Mouse (Mus musculus) mesoderm, embryonic 11.5 days (tissue): ENCODE data around the gene Mrpl2.

Experiments
- DNase-seq: peaks from one replicate; pipeline ENCODE4 v3.0.0-alpha.2; 2012; ENCODE audit warnings: low read depth, low spot score

The Mrpl2 gene

DNA sequence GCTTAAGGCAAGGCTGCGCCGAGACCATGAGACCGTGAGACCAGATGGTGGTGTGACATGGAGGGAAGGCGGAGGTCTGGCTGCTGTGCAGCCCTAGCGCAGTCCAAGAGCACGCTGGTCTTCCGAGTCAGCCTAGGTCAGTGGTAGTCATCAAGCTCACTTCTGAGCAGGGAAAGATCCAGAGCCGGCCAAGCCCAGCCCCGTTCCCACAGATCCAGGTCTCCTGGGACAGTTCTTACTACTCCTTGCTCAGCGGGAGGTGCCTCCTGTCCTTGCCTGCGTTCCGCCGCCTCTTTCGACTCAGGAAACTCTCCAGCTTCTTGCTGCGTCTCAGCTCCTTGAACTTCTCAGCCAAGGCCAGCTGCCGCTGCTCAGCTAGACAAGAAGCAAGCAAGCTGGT, 21.7 kb downstream of the Mrpl2 start:
- no peak for DNase-seq

DNA sequence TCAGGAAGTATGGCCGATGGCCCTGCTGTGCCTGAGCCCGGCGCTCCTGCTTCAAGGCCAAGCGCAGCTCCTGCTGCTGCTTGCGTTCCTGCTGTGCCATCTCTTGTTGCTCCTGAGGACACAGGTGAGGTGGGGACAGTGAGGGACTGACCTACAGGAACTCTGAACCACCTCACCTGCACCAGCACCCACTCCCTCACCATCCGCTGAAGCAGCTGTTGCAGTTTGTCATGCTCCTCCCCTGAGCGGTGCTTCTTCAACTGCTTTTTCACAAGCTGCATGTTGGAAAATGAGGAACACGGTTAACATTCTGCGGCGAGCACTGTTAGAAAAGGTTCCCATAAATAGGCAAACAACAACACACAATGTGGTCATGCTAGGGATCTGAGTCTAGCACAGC, 23.9 kb downstream of the Mrpl2 start:
- no peak for DNase-seq

DNA sequence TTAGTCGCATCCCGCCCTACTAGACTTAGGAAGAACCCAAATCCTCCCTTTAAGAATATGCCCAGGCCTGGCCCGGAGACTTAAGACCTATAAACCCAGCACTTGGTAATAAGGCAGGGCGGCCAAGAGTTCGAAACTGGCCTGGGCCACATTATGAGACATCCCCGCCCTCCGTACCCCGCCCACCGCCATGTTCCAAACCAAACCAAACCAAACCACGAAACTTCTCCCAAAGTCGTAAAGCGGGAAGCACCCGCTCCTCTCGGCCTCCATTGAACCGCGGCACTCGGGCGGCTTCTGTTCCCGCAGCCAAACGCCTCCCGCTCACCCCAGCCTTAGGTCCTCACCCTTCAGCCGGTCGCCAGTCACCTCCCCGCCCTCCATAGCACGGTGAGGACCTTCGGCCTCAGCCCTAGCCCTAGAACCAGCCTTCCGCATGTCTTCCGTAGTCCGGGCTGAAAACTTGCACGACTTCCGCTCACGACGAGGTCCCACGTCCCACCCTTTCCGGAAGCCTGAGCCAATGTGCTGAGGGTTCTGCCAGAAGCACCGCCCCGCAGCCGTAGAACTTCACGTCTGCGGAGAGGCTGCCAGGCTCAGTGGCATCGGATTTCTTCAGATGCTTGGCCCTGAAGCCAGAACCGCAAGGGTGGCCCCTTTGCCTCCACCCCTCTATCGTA, 28.0 kb downstream of the Mrpl2 start, which contains the start of gene Rrp36:
Gene Rrp36, minus strand, starts transcription at position 503 of the 680 bp plus-strand sequence.
- peak; percentile 92 for DNase-seq

DNA sequence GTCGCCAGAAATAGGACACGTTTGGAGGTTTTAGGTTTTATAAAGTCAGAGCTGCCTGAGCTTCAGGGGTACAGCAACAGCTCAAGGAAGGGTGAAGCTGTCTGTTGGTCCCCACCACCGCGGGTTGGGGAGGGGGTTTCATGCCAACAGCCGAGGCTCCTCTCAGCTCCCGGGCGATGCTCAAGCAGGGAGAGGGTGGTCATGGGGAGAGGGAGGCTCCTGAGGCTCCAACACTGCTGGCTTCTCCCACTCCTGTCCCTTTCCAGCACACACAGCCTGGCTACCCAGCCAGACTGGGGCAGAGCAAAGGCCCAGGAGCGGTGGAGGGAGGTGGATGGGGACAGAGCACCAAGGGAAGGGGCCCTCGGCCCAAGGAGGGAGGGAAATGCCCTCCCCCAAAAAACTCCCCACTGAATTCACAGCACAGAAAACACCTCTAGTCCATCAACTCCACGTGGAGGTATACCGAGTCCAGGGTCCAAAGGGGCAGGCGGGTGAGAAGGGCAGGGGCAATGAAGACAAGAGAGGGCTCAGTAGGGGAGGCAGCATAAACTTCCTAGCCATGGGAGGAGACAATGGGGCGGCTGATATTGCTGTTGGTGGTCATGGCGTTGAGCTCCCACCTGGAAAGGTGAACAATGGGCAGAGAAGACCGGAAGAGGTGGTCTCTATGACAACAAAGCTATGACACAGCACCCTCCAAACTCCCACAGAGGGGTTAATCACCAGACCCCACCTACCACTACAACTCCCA, 28.7 kb downstream of the Mrpl2 start:
- no peak for DNase-seq

DNA sequence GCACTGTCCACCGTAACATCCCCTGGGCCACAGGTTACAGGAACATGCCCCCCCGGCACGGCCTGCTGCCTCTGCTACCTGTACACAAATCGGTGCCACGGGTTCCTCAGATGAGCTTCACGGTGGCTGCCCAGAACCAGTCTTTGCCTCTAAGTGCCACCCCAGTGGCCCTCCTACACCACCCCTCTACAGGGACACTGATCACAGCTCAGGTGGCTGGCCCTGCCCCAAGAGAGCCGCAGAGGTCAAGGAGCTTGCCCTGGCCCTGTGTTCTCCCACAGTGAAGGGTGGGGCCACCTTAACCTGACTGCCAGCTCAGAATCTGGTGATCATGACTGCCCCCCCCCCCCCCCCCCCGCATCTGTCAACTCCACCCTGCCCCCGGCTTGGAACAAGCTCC, 32.4 kb downstream of the Mrpl2 start, which contains the start of gene Mea1:
Gene Mea1, plus strand, starts transcription at position 378 of the 400 bp plus-strand sequence.
- no peak for DNase-seq

DNA sequence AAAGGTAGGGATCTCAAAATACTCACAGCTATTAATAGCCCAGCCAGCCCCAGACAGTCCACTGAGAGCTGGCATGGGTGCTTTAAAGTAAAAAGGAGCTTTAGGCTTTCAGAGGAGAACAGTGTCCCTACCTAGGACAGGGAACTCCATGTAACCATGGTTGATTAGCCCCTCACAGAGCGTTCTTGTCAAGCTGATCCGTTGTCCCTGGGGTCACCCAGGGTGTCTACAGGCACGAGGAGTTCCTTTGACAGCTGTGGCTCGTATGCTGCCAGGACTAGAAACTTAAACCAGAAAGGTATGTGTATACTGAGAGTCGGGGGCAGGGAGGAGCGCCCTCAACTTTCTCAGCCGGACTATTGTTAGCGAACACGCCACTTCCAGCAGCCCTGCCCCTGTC, 32.9 kb downstream of the Mrpl2 start:
- no peak for DNase-seq

DNA sequence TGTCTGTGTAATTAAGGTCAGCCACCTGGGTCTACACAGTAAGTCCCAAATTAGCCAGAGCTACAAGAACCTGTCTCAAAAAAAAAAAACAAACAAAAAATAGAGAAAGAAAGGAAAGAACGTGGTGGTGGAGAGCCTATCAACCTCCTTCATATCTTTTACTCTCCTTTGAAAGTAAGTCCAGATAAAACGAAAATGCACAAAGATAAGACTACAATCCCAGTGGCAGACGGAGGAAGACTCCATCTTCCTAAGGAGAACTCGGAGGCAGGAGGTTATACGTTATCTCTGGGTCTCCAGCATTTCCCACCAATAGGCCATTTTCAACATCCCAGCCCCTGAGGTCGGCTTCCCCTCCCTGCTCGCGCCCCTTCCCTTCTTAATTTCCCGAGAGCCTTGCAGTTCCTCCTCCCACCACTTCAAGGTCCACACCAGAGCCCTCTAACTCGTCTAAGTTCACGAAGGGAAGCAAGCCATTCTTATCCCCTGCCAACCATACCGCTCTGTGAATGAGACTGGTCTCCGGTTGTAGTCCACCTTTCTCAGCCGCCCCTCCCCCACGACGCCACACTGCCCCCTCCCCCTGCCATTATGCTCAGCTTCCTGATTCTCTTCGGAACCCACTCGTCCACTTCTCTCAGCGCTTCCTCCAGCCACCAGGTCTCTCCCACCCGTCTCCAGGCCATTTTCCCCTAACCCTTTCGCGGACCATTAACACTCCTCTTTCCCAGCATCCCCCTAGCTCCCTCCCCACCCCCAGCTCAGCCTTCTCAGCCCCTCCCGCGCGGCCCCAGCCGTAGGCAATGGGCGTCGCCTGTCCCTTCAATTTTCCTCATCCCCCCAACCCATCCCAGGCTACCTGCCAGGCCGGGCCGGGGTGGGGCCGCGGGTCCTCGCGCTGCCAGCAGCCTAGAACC, 34.1 kb downstream of the Mrpl2 start:
- peak; percentile 62 for DNase-seq

DNA sequence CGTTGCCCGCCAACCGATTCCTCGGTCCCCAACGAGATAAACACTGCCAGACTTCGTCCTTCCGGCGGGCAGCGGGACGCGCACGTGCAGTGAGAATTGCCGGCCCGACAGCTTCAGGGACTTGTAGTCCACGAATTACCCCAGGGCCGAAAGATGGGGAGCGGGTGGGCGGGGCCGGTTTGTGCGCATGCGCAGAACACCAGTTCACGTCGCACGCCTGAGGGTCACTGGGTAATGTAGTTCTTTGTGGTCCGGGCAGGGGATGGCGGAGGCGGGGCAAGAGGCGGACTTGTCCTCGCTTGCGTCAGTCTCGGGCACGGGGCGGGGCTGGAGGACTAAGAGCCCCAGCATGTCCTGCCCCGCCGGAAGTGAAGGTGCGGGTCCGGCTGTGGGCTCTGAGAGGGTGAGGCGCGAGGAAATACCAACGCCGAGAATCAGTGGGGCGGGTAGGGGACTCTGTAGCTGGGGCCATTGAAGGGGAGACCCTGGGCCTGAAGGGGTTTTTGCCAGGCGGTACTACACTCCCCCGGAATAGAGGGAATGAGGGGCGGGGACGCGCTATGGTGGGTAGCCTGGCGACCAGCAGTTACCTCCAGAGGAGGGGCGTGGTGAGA, 34.8 kb downstream of the Mrpl2 start, which contains the start of gene Klhdc3:
Gene Klhdc3, minus strand, starts transcription at position 155 of the 614 bp plus-strand sequence.
- peak; percentile 98 for DNase-seq

DNA sequence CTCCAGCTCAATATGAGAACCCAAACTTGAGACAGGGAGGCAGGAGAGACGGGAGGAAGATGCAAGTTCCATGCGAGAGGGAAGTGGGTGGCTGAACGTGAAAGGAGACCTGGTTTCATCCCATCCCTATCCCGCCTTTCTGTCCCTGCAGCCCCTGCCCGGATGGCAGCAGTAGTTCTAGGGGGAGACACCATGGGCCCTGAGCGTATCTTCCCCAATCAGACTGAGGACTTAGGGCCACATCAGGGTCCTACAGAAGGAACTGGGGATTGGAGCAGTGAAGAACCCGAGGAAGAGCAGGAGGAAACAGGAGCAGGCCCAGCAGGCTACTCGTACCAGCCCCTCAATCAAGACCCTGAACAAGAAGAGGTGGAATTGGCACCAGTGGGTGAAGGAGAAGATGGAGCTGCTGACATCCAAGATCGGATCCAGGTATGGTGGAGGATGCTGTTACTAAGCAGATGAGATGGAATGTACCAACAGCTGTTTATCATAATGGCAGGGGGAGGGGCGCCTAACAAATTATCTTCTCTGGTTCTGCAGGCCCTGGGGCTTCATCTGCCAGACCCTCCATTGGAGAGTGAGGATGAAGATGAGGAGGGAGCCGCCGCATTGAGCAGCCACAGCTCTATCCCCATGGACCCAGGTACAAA, 35.6 kb downstream of the Mrpl2 start:
- DNase-seq = no peak

DNA sequence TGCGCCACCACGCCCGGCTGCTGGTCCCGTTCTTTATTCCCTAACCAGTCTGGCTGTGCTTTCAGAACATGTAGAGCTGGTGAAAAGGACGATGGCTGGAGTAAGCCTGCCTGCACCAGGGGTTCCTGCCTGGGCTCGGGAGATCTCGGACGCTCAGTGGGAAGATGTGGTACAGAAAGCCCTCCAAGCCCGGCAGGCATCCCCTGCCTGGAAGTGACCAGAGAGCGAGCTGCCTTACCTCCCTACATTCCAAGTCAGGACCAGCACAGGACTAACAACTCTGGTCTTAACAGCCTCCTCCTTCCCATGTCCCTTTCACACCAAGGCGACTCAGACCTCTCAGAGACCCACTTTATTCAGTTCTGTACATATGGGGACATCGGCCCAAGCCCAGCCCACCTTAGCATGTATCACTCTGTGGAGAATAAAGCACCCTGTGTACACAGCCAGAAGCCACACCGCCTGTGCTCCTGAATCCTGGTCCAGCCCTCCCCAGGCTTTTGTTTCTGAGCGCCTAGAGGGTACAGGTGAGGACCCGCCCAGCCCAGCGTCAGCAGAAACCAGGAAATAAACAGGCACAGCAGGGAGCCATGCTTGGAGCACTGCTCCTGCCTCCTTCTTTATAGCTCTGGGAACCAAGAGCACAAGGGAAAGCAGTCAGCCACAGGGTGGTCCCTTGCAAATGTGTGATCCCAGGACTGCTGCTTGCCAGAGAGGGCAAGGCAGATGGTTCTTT, 36.8 kb downstream of the Mrpl2 start:
- no peak for DNase-seq

DNA sequence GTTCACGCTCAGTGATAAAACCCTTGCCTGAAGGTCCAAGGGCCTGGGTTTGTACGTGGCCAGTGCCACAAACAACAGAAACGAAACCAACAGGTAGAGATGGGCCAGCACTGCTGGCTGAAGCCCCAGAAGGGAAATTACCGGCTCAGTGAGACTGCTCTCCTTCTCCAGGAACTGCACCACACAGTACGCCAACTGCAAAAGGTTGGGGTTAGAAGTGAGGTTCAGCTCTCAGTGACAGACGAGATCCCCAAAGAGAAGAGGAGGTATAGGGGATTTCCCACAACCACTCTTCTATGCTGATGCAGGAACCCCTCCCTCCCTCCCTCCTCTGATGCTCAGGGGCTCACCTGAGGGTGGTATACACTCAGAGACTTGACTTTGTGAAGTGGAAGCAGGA, 39.9 kb downstream of the Mrpl2 start:
- no peak for DNase-seq

DNA sequence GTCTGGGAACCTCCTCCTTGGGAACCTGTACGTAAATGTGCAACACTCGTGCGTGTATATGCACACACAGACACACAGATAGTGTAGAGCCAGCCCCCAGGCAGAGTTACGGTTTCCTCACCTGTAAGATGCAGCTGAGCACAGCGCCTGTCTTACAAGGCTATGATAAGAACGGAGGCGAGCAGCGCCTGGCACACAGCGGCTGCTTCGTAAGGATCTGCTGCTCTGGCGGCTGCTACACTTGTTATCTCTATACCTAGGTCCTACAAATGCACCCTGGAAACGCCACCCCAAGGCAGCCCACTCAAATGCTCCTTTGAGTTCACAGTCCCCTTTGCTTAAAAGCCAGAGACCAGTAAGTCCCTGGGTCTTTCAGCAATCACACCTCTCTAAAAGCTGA, 44.6 kb downstream of the Mrpl2 start:
- DNase-seq = no peak

DNA sequence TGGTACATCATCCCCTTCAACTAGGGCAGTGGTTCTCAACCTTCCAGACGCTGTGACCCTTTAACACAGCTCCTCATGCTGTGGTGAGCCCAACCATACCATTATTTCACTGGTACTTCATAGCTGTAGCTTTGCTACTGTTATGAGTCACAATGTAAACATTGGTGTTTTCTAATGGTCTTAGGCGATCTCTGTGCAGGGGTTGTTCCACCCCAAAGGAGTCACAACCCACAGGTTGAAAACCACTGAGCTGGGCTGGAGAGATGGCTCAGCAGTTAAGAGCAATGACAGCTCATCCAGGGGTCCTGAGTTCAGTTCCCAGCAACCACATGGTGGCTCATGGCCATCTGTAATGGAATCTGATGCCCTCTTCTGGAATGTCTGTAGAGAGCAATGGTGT, 45.4 kb downstream of the Mrpl2 start:
- DNase-seq = no peak

DNA sequence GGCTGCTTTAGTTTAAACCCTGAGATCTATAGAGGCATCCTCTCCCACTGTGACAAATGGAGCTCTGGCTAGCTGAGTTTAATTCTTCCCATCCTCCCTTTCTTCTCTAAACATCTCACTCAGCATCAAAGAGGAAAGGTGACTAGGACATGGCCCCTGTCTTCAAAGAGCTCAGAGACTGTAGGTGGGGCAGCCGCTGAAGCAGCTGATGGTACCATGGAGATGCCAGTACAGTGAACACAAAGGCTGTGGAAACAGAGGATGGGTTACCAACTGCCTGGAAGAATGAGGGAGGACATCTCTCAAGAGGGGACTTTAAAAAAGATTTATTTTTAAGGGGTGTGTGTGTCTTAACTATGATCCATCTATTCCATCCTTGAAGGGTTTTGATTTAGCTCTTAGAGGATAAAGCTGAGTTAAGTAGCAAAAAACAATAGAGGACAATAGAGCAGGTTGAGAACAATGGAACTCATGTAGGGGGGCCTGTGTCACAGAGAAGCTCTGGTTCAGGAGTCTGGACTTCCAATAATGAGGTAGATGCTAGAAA, 48.6 kb downstream of the Mrpl2 start:
- DNase-seq = no peak

DNA sequence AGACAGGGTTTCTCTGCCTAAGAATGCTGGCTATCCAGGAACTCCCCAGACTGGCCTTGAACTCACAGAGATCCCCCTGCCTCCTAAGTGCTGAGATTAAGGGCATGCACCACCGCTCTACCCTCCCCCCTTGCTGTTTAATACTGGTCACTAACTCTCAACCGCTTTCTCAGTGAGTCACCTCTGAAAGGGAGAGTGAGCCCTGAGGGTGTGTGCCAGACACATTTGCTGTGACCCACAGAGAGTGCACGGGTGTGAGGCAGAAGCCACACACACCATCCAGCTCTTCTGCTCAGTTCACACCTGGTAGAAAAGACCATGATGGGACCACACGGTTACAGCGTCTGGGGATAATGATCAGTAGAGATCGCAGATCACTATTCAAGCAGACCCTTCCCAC, 52.5 kb downstream of the Mrpl2 start:
- DNase-seq = no peak

DNA sequence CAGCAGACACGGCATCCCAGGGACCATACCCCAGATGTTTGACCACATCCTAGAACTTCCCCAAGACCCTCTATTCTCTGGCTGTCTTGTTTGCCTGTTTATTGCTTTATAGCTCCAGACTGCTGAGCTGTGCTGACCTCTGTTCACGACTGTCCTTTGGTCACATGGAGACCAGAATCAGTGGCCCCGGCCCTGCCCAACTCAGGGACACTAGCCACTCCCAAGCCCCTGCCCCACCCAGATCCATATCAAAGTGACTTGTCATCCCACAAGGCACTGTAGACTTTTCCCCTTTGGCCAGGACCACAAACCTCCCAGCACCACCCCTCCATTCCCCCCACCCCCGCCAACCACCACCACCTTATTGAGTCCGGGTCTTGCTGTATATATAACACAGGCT, 53.2 kb downstream of the Mrpl2 start:
- no peak for DNase-seq
